Mouse (Mus musculus) heart, embryonic 13.5 days (tissue): Measurements from ENCODE around the gene Il5. TPM values are rescaled to one million over a fixed set of nuclear protein-coding genes. Genes with fewer than 3 reads are reported as not detected.

Experiments
- ATAC-seq: fragments of 200-750 bp; cut with Nextera tagmentation; 2 replicates; pipeline ENCODE4 v1.8.0; 2017; ENCODE audit warnings: moderate TSS enrichment; ENCODE audit not compliant: insufficient number of reproducible peaks, low FRiP score, low TSS enrichment; ENCODE audit errors: extremely low read depth
- H3K27ac ChIP-seq: fragments of 300-500 bp; sonication (generic); replicated peaks from 2 replicates; pipeline ENCODE4 v1.5.1; 2015; ENCODE audit warnings: moderate library complexity, mild to moderate bottlenecking, inconsistent platforms
- H3K27me3 ChIP-seq: fragments of 300-500 bp; sonication (generic); replicated peaks from 2 replicates; pipeline ENCODE4 v1.6.1; 2015; ENCODE audit warnings: mild to moderate bottlenecking, inconsistent platforms
- H3K36me3 ChIP-seq: fragments of 300-500 bp; sonication (generic); 2 replicates; pipeline ENCODE4 v1.6.1; 2015; ENCODE audit warnings: mild to moderate bottlenecking, inconsistent platforms
- H3K4me1 ChIP-seq: fragments of 300-500 bp; sonication (generic); 2 replicates; pipeline ENCODE4 v1.6.1; 2015; ENCODE audit warnings: inconsistent platforms
- H3K4me2 ChIP-seq: fragments of 300-500 bp; sonication (generic); 2 replicates; pipeline ENCODE4 v1.6.1; 2015; ENCODE audit warnings: inconsistent platforms, mild to moderate bottlenecking, moderate library complexity
- H3K4me3 ChIP-seq: fragments of 300-500 bp; sonication (generic); 2 replicates; pipeline ENCODE4 v1.5.1; 2015; ENCODE audit warnings: moderate library complexity, mild to moderate bottlenecking, inconsistent platforms
- H3K9ac ChIP-seq: fragments of 300-500 bp; sonication (generic); 2 replicates; pipeline ENCODE4 v1.6.1; 2015; ENCODE audit warnings: inconsistent platforms, mild to moderate bottlenecking, moderate library complexity
- H3K9me3 ChIP-seq: fragments of 300-500 bp; sonication (generic); 2 replicates; pipeline ENCODE4 v1.6.1; 2016; ENCODE audit warnings: inconsistent platforms
- WGBS: fragments of 180-500 bp; shearing (Covaris S2); methylation state at CpG from one replicate; pipeline ENCODE4 v1.1.7; 2015; ENCODE audit warnings: mixed read lengths; 5-methylcytosine and 5-hydroxymethylcytosine counted together
- microRNA-seq: library from miRNA; unstranded; fragments of <30 nt; microRNA quantifications from one replicate; pipeline ENCODE4, GENCODE M21; 2016
- polyA plus RNA-seq: library from polyadenylated mRNA; unstranded; fragments of >200 nt; fragmentation: Nextera tagmentation; extraction: Ambion mirVana; gene quantifications from 2 replicates; pipeline ENCODE4 v1.2.1, GENCODE M21; 2015

Il5 gene
- polyA plus RNA-seq, 1 experiment from 2014 or later, result not detected

DNA sequence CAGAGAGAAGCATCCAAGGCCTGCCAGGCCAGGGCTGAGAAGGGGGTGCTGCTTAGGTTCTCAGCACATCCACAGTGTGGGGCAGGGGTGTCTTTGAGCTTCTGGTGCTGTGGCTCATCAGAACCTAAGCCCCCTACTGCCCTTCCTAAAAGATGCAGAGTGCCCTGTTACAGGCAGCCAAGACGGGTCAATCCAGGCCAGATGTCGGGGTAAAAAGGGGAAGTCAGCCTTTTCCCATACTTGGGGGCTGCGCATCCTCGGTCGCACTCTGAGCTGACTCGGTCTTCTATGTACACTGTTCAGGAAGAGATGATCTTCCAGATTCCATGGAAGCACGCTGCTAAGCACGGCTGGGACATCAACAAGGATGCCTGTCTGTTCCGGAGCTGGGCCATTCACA lies 51.9 kb downstream of the Il5 start:
- Histone ChIP-seq H3K27ac (no peak overlapping the region), H3K36me3 (peaks cover 45% of the 10 kb centered on the region), H3K9ac (no peak overlapping the region), H3K27me3 (peaks cover 10% of the 10 kb centered on the region; the same call in 1 of the 2 replicates), H3K9me3 (no peaks in the 10 kb centered on the region), H3K4me2 (no peak overlapping the region), H3K4me3 (no peak overlapping the region), H3K4me1 (peaks cover 17% of the 10 kb centered on the region)
- WGBS, result 78% methylated on average over 9 of the region's 9 CpGs
- ATAC-seq, result no peak

GRCm38 (mm10) chr11:53773087-53773486 lies 52.5 kb downstream of the Il5 start, which contains the start of gene Gm17334:
Gm17334 (minus strand) TSS chr11:53773187.
- ATAC-seq, result no peak
- peaks cover 10% of the 10 kb centered on the region; the same call in 1 of the 2 replicates for H3K27me3 ChIP-seq
- H3K36me3 ChIP-seq, result peaks cover 51% of the 10 kb centered on the region
- peaks cover 17% of the 10 kb centered on the region for H3K4me1 ChIP-seq
- no peak within 1 kb of the TSS for H3K4me2 ChIP-seq
- no peak within 1 kb of the TSS for H3K9ac ChIP-seq
- H3K4me3 ChIP-seq, result no peak within 1 kb of the TSS
- H3K9me3 ChIP-seq, result no peaks in the 10 kb centered on the region
- H3K27ac ChIP-seq, result no peak within 1 kb of the TSS
- WGBS, result 70% methylated on average over 5 of the region's 5 CpGs

DNA sequence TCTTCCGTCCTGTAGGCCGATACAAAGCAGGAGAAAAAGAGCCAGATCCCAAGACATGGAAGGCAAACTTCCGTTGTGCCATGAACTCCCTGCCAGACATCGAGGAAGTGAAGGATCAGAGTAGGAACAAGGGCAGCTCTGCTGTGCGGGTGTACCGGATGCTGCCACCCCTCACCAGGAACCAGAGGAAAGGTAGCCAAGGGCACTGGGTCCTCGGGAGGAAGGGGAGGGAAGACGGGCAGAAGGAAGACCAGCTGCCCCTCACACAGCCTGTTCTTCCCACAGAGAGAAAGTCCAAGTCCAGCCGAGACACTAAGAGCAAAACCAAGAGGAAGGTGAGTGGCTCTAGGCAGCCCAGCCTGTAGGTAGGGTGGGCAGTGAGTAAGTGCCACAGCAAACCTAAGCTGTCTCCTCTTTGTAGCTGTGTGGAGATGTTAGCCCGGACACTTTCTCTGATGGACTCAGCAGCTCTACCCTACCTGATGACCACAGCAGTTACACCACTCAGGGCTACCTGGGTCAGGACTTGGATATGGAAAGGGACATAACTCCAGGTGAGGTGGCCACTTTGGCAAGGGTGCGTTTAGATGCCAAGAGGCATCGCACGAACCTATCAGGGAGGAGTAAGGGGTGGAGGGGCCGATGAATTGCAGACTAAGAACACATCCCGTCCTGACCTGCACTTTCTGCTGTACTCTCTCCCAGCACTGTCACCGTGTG lies 53.2 kb downstream of the Il5 start:
- H3K4me1 ChIP-seq, result peaks cover 17% of the 10 kb centered on the region
- no peak overlapping the region for H3K4me3 ChIP-seq
- ATAC-seq, result no peak
- H3K4me2 ChIP-seq, result no peak overlapping the region
- H3K9ac ChIP-seq, result no peak overlapping the region
- H3K27ac ChIP-seq, result no peak overlapping the region
- H3K9me3 ChIP-seq, result no peaks in the 10 kb centered on the region
- 84% methylated on average over 16 of the region's 16 CpGs for WGBS
- H3K36me3 ChIP-seq, result peaks cover 58% of the 10 kb centered on the region
- H3K27me3 ChIP-seq, result peaks cover 4% of the 10 kb centered on the region; the same call in 1 of the 2 replicates

Small RNAs within 50 kb of the gene (microRNA-seq; reads per million reads assigned to microRNA genes)
- gene Mir7671, result not detected

Other genes starting within 250 kb of the Il5 start
- not detected in 2 replicates for gene Gm9945, start 240.6 kb upstream of the Il5 start, polyA plus RNA-seq
- 0.27 and 0.47 TPM in 2 replicates for gene Sowaha, start 240.5 kb upstream of the Il5 start, polyA plus RNA-seq
- gene Sept8, start 201.5 kb upstream of the Il5 start, polyA plus RNA-seq, result 18.0 and 18.3 TPM in 2 replicates
- gene Kif3a, start 153.4 kb upstream of the Il5 start, polyA plus RNA-seq, result 37.3 and 41.5 TPM in 2 replicates
- 0.40 and 0.79 TPM in 2 replicates for gene Il4, start 102.1 kb upstream of the Il5 start, polyA plus RNA-seq
- gene Il13, start 86.1 kb upstream of the Il5 start, polyA plus RNA-seq, result not detected in 2 replicates
- gene Rad50, start 13.5 kb upstream of the Il5 start, polyA plus RNA-seq, result 19.1 and 20.3 TPM in 2 replicates
- 8.6 and 10.0 TPM in 2 replicates for gene Irf1, start 49.2 kb downstream of the Il5 start, polyA plus RNA-seq
- 0.21 TPM in 1 of 2 replicates, not detected in the other for gene Gm17334, start 52.4 kb downstream of the Il5 start, polyA plus RNA-seq
- gene Gm12216, start 138.5 kb downstream of the Il5 start, polyA plus RNA-seq, result 0.22 and 0.25 TPM in 2 replicates
- gene Slc22a5, start 170.9 kb downstream of the Il5 start, polyA plus RNA-seq, result 6.4 and 8.7 TPM in 2 replicates